Mouse (Mus musculus): ENCODE data around the gene Rtkn. TPM values are rescaled to one million over a fixed set of nuclear protein-coding genes. Genes with fewer than 3 reads are reported as not detected.

The Rtkn gene
- total and polyA plus RNA-seq, 2 experiments: 4.7 to 17.4 TPM

DNA sequence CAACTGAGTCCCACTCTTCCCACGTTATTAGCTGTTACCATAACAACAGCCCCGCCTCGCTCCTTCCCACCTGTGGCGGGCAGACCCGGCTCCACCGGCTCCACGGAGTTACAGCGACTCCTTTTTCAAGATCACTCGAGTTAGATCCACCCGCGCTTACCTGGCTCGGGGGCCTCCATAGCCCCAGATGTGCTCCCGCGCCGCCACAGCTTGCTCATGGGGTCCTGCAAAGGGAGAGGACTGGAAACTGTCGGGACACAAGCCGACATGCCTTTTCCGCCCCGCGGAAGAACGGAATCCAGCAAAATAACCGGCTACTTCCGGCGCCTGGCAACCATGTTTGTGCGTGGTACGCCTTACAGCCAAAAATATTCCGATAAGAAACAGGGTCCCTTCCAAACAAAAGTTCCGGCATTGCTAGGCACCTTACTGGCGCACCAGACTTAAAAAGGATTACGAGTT lies 10.4 kb upstream of the Rtkn start:
- no peaks in the 10 kb centered on the region; the same call in 1 of the 2 replicates for H3K36me3 ChIP-seq (ENCODE audit: control insufficient read depth, insufficient read depth, low read length)
- under 1% methylated on average over 30 of the region's 30 CpGs for WGBS
- peak; percentile 59; the same call in 1 of the 2 replicates for TF ChIP-seq POLR2A (IDR thresholded peaks at IDR 0.05; ENCODE audit: extremely low read depth, insufficient read depth, low read length)
- TF ChIP-seq CTCF (IDR thresholded peaks at IDR 0.05; ENCODE audit: low read depth, low read length): no peak
- peak overlapping the region; percentile 96 for H3K9ac ChIP-seq (ENCODE audit: low read depth, low read length)
- peak; percentile 92 for DNase-seq (ENCODE audit: extremely low read depth, low read depth, low spot score)
- no peaks in the 10 kb centered on the region for H3K79me2 ChIP-seq (ENCODE audit: control insufficient read depth, insufficient read depth, low read length)
- H3K27me3 ChIP-seq (ENCODE audit: control insufficient read depth, insufficient read depth, low read length): no peaks in the 10 kb centered on the region
- peak overlapping the region; percentile 97 for H3K4me3 ChIP-seq (ENCODE audit: insufficient read depth, low read depth, low read length)
- peak overlapping the region; percentile 66 for H3K27ac ChIP-seq (replicated peaks; ENCODE audit: insufficient read depth, low read depth, low read length)
- H3K4me1 ChIP-seq (ENCODE audit: control insufficient read depth, insufficient read depth, low read length): peaks cover 11% of the 10 kb centered on the region

DNA sequence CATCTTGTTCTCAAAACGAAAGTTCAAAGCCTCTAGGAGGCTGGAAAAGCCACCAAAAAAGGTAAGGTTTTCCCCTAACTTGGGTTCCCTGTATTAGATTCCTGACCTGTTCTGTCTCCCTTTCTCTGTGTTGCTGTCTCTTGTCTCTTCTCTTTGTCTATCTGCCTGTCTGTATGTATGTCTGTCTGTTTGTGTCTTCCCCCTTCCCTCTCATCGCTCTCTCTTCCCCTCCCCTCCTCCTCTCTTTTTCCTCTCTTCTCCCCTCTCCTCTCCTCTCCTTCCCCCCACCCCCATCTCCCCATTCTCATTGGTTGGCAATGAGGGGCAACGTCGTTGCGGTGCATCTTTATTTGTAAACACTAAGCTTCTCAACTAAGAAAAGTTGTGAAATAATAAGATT lies 9.9 kb upstream of the Rtkn start, which contains the start of gene Ino80b:
Gene Ino80b (minus strand): TSS at position 101 of the 400 bp plus-strand sequence.
- Histone ChIP-seq H3K79me2 (ENCODE audit: control insufficient read depth, insufficient read depth, low read length) (no peaks in the 10 kb centered on the region), H3K4me3 (ENCODE audit: insufficient read depth, low read depth, low read length) (peak within 1 kb of the TSS; percentile 97), H3K27me3 (ENCODE audit: control insufficient read depth, insufficient read depth, low read length) (no peaks in the 10 kb centered on the region), H3K36me3 (ENCODE audit: control insufficient read depth, insufficient read depth, low read length) (no peaks in the 10 kb centered on the region; the same call in 1 of the 2 replicates), H3K27ac (replicated peaks; ENCODE audit: insufficient read depth, low read depth, low read length) (peak within 1 kb of the TSS; percentile 66), H3K9ac (ENCODE audit: low read depth, low read length) (peak within 1 kb of the TSS; percentile 96), H3K4me1 (ENCODE audit: control insufficient read depth, insufficient read depth, low read length) (peaks cover 7% of the 10 kb centered on the region)
- DNase-seq (ENCODE audit: extremely low read depth, low read depth, low spot score): no peak
- TF ChIP-seq CTCF (IDR thresholded peaks at IDR 0.05; ENCODE audit: low read depth, low read length): no peak
- WGBS: 20% methylated on average over 5 of the region's 5 CpGs

DNA sequence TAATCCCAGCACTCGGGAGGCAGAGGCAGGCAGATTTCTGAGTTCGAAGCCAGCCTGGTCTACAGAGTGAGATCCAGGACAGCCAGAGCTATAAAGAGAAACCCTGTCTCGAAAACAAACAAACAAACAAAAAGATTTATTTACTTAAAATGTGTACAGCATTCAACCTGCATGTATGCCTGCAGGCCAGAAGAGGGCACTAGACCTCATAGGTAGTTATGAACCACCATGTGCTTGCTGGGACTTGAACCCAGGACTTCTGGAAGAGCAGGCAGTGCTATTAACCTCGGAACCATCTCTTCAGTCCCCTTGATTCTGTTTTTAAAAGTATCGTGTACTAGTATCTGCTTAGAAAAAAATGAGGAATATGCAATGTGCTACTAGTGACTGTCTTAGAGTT lies 7.8 kb upstream of the Rtkn start:
- no peak for DNase-seq (ENCODE audit: extremely low read depth, low read depth, low spot score)
- Histone ChIP-seq H3K79me2 (ENCODE audit: control insufficient read depth, insufficient read depth, low read length) (no peaks in the 10 kb centered on the region), H3K36me3 (ENCODE audit: control insufficient read depth, insufficient read depth, low read length) (no peaks in the 10 kb centered on the region; the same call in 1 of the 2 replicates), H3K9ac (ENCODE audit: low read depth, low read length) (no peak overlapping the region), H3K4me3 (ENCODE audit: insufficient read depth, low read depth, low read length) (no peak overlapping the region), H3K27me3 (ENCODE audit: control insufficient read depth, insufficient read depth, low read length) (no peaks in the 10 kb centered on the region), H3K27ac (replicated peaks; ENCODE audit: insufficient read depth, low read depth, low read length) (no peak overlapping the region), H3K4me1 (ENCODE audit: control insufficient read depth, insufficient read depth, low read length) (peaks cover 10% of the 10 kb centered on the region)
- WGBS: 96% methylated on average over 5 of the region's 5 CpGs
- TF ChIP-seq POLR2A (IDR thresholded peaks at IDR 0.05; ENCODE audit: extremely low read depth, insufficient read depth, low read length) (no peak), CTCF (IDR thresholded peaks at IDR 0.05; ENCODE audit: low read depth, low read length) (no peak; the same call in 1 of the 2 replicates)

DNA sequence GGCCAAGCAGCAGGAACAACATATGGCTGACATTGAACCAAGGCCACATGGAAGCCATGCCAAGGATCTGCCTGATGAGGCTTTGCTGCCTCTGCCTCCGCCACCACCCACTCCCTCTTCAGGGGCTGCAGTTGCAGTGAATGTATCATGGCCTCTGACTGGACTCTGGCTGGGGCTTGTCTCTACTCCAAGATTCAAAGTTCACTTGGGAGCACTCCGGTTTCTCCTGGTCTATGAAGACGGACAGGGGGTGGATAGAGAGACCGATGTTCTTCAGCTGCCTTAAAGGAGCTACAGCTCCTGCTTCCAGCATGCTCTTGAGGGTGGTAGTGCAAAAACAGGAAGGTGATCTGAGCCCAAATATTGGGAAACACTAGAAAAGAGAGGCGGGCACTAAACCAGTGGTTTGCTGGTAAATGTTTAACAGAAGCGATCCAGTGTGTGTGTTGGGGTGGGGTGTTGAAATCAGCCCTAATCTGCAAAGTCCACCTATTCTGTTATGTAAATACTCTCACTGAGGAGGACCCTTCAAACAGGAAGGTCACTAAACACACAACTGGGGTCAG lies 3.7 kb upstream of the Rtkn start:
- Histone ChIP-seq H3K9ac (ENCODE audit: low read depth, low read length) (peak overlapping the region; percentile 31), H3K4me3 (ENCODE audit: insufficient read depth, low read depth, low read length) (no peak overlapping the region), H3K27ac (replicated peaks; ENCODE audit: insufficient read depth, low read depth, low read length) (peak overlapping the region; percentile 69), H3K79me2 (ENCODE audit: control insufficient read depth, insufficient read depth, low read length) (no peaks in the 10 kb centered on the region), H3K4me1 (ENCODE audit: control insufficient read depth, insufficient read depth, low read length) (peaks cover 19% of the 10 kb centered on the region), H3K36me3 (ENCODE audit: control insufficient read depth, insufficient read depth, low read length) (no peaks in the 10 kb centered on the region), H3K27me3 (ENCODE audit: control insufficient read depth, insufficient read depth, low read length) (no peaks in the 10 kb centered on the region)
- WGBS: 14% methylated on average over 6 of the region's 6 CpGs
- peak; percentile 98 for DNase-seq (ENCODE audit: extremely low read depth, low read depth, low spot score)
- TF ChIP-seq CTCF (IDR thresholded peaks at IDR 0.05; ENCODE audit: low read depth, low read length): no peak
- TF ChIP-seq POLR2A (IDR thresholded peaks at IDR 0.05; ENCODE audit: extremely low read depth, insufficient read depth, low read length): no peak

DNA sequence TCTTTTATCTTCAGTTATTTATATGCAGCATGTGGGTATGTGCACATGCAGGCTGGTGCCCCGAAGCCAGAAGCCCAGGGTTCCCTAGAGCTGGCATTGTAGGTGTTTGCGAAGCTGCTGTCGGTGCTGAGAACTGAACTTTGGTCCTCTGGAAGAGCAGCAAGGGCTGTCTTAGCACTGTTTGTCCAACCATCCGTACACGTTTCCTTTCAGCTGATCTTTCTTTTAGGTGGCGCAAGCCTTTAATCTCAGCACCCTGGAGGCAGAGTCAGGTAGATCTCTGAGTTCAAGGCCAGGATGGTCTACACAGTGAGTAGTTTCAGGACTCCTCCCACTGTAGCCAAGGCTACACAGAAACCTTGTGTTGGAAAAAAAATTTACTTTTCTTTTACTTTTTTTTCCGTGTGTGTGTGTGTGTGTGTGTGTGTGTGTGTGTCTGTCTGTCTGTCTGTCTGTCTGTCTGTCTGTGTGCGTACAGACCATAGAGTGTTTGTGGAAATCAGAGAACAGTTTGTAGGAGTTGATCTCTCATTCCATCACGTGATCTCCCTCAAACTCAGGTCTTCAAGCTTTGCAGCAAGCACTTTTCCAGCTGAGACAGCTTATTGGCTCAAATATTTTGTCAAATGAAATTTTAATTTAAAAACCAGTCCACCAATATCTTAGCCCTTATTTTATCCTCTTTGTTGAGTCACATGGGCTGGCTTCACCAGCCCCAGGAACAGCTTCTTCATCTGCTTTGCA lies 2.9 kb upstream of the Rtkn start:
- 30% methylated on average over 9 of the region's 9 CpGs for WGBS
- Histone ChIP-seq H3K27me3 (ENCODE audit: control insufficient read depth, insufficient read depth, low read length) (no peaks in the 10 kb centered on the region), H3K4me3 (ENCODE audit: insufficient read depth, low read depth, low read length) (no peak overlapping the region), H3K27ac (replicated peaks; ENCODE audit: insufficient read depth, low read depth, low read length) (peak overlapping the region; percentile 60), H3K79me2 (ENCODE audit: control insufficient read depth, insufficient read depth, low read length) (no peaks in the 10 kb centered on the region), H3K9ac (ENCODE audit: low read depth, low read length) (no peak overlapping the region), H3K4me1 (ENCODE audit: control insufficient read depth, insufficient read depth, low read length) (peaks cover 19% of the 10 kb centered on the region), H3K36me3 (ENCODE audit: control insufficient read depth, insufficient read depth, low read length) (no peaks in the 10 kb centered on the region)
- no peak for TF ChIP-seq CTCF (IDR thresholded peaks at IDR 0.05; ENCODE audit: low read depth, low read length)
- no peak for TF ChIP-seq POLR2A (IDR thresholded peaks at IDR 0.05; ENCODE audit: extremely low read depth, insufficient read depth, low read length)
- peak; percentile 97 for DNase-seq (ENCODE audit: extremely low read depth, low read depth, low spot score)

DNA sequence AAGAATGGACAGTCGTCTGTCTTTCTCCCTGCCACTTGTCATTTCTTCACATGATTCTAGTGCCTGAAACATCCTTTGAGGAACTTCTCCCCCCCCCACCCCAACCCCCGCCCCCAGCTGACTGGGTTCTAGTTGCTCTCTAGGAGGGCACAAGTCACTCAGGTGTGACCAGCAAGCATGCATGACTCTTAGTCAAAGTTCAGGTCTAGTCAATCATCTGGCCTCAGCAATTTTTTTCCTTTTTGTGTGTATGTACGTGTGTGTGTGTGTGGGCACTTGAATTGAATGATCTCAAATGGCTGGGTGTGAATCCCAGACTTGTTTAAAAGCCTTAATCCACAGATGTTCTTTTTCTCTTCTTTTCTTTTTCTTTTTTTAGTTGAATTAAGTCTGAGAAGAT lies 1.0 kb upstream of the Rtkn start:
- H3K9ac ChIP-seq (ENCODE audit: low read depth, low read length): no peak overlapping the region
- no peaks in the 10 kb centered on the region for H3K36me3 ChIP-seq (ENCODE audit: control insufficient read depth, insufficient read depth, low read length)
- H3K4me3 ChIP-seq (ENCODE audit: insufficient read depth, low read depth, low read length): no peak overlapping the region
- no peak overlapping the region for H3K27ac ChIP-seq (replicated peaks; ENCODE audit: insufficient read depth, low read depth, low read length)
- TF ChIP-seq CTCF (IDR thresholded peaks at IDR 0.05; ENCODE audit: low read depth, low read length): no peak
- no peak for TF ChIP-seq POLR2A (IDR thresholded peaks at IDR 0.05; ENCODE audit: extremely low read depth, insufficient read depth, low read length)
- H3K27me3 ChIP-seq (ENCODE audit: control insufficient read depth, insufficient read depth, low read length): no peaks in the 10 kb centered on the region
- peak; percentile 49 for DNase-seq (ENCODE audit: extremely low read depth, low read depth, low spot score)
- peaks cover 26% of the 10 kb centered on the region for H3K4me1 ChIP-seq (ENCODE audit: control insufficient read depth, insufficient read depth, low read length)
- H3K79me2 ChIP-seq (ENCODE audit: control insufficient read depth, insufficient read depth, low read length): no peaks in the 10 kb centered on the region; the same call in 1 of the 2 replicates
- 54% methylated on average over 3 of the region's 3 CpGs for WGBS

Measured in liver, adult 2 months (tissue).